Mouse (Mus musculus) CH12.LX (cell line): ENCODE measurements around the gene Olfr1425. TPM values are rescaled to one million over a fixed set of nuclear protein-coding genes. Genes with fewer than 3 reads are reported as not detected.
"Not testable (repeated sequence)": the region's sequence is repeated elsewhere in the genome, so short reads cannot be mapped to it uniquely, and the experiment has no call there.

ENCODE experiments used
- DNase-seq: peaks from one replicate; pipeline ENCODE4 v3.0.0-alpha.2; 2013; ENCODE audit errors: extremely low read depth
- H3K27ac ChIP-seq: 2 replicates; pipeline ENCODE4 v1.5.1; 2012; ENCODE audit warnings: low read depth, mild to moderate bottlenecking, control low read depth, moderate library complexity; ENCODE audit not compliant: insufficient read depth
- H3K27me3 ChIP-seq: replicated peaks from 2 replicates; pipeline ENCODE3; 2012; ENCODE audit warnings: inconsistent platforms
- H3K36me3 ChIP-seq, 2 experiments: replicated peaks in 1 of 2; 2 replicates each; pipeline versions ENCODE3 to v1.6.1; 2012; ENCODE audit warnings: inconsistent platforms in 1 of 2, low read length in 1 of 2, mild to moderate bottlenecking in 1 of 2, mixed read lengths in 1 of 2, moderate library complexity in 1 of 2; ENCODE audit not compliant: control insufficient read depth in 1 of 2, insufficient read depth in 1 of 2
- H3K4me1 ChIP-seq, 2 experiments: 2 replicates each; pipeline ENCODE4 v1.6.1; 2012; ENCODE audit warnings: inconsistent platforms in 1 of 2, moderate library complexity in 1 of 2; ENCODE audit not compliant: insufficient read depth in 2 of 2, control insufficient read depth in 1 of 2
- H3K4me2 ChIP-seq: 2 replicates; pipeline ENCODE4 v1.6.1; 2012; ENCODE audit warnings: low read depth, mild to moderate bottlenecking, control low read depth; ENCODE audit not compliant: poor library complexity, insufficient read depth, severe bottlenecking
- H3K4me3 ChIP-seq, 3 experiments: fragments of 150-350 bp in 1 of 3; sonication (generic) in 1 of 3; replicated peaks in 1 of 3; 2 replicates each; pipeline versions ENCODE3 to v1.5.1; 2011 to 2012; ENCODE audit warnings: low read depth in 2 of 3, low read length in 2 of 3, mild to moderate bottlenecking in 2 of 3, moderate library complexity in 2 of 3, control low read depth in 1 of 3, improper control_type of control experiment in 1 of 3, inconsistent platforms in 1 of 3, mixed read lengths in 1 of 3; ENCODE audit not compliant: poor library complexity in 1 of 3
- H3K79me2 ChIP-seq: replicated peaks from 2 replicates; pipeline ENCODE4 v1.6.1; 2012; ENCODE audit warnings: mild to moderate bottlenecking, moderate library complexity; ENCODE audit not compliant: control insufficient read depth, poor library complexity, insufficient read depth, severe bottlenecking; ENCODE audit errors: extremely low read depth
- H3K9ac ChIP-seq: 2 replicates; pipeline ENCODE4 v1.6.1; 2012; ENCODE audit warnings: low read depth, mild to moderate bottlenecking, control low read depth, moderate library complexity; ENCODE audit not compliant: insufficient read depth
- H3K9me3 ChIP-seq: replicated peaks from 2 replicates; pipeline ENCODE3; 2012; ENCODE audit warnings: low read length, inconsistent platforms, mixed read lengths
- BHLHE40 ChIP-seq: IDR thresholded peaks from 2 replicates; pipeline ENCODE4 v1.6.1; 2011; ENCODE audit warnings: mild to moderate bottlenecking, low read depth, low read length, improper control_type of control experiment
- CHD2 ChIP-seq: IDR thresholded peaks from 2 replicates; pipeline ENCODE4 v1.6.1; 2011; ENCODE audit warnings: low read length, improper control_type of control experiment
- IRF4 ChIP-seq: IDR thresholded peaks from 2 replicates; pipeline ENCODE4 v1.6.1; 2014; ENCODE audit warnings: low read depth, mild to moderate bottlenecking, inconsistent platforms, low read length, improper control_type of control experiment
- KAT2A ChIP-seq: IDR thresholded peaks from 2 replicates; pipeline ENCODE4 v1.6.1; 2012; ENCODE audit warnings: low read length, improper control_type of control experiment, inconsistent platforms; ENCODE audit not compliant: insufficient replicate concordance
- MAFK ChIP-seq: IDR thresholded peaks from 2 replicates; pipeline ENCODE4 v1.6.1; 2011; ENCODE audit warnings: low read length, improper control_type of control experiment; ENCODE audit not compliant: insufficient replicate concordance
- MXI1 ChIP-seq: IDR thresholded peaks from 2 replicates; pipeline ENCODE4 v1.6.1; 2011; ENCODE audit warnings: mild to moderate bottlenecking, low read depth, low read length, improper control_type of control experiment
- RCOR1 ChIP-seq: conservative IDR thresholded peaks from 2 replicates; pipeline ENCODE4 v1.6.1; 2012; ENCODE audit warnings: low read depth, mild to moderate bottlenecking, inconsistent platforms, low read length, improper control_type of control experiment
- SMC3 ChIP-seq: IDR thresholded peaks from 2 replicates; pipeline ENCODE4 v1.6.1; 2011; ENCODE audit warnings: low read depth, low read length, improper control_type of control experiment
- TBP ChIP-seq: conservative IDR thresholded peaks from 2 replicates; pipeline ENCODE4 v1.6.1; 2011; ENCODE audit warnings: low read depth, low read length, improper control_type of control experiment
- USF2 ChIP-seq: conservative IDR thresholded peaks from 2 replicates; pipeline ENCODE4 v1.6.1; 2011; ENCODE audit warnings: low read depth, low read length, improper control_type of control experiment
- ZMIZ1 ChIP-seq: IDR thresholded peaks from 2 replicates; pipeline ENCODE4 v1.6.1; 2012; ENCODE audit warnings: low read depth, mild to moderate bottlenecking, inconsistent platforms, low read length, improper control_type of control experiment
- ZNF384 ChIP-seq: IDR thresholded peaks from 2 replicates; pipeline ENCODE4 v1.6.1; 2012; ENCODE audit warnings: low read depth, low read length, improper control_type of control experiment, inconsistent platforms
- dilution Hi-C: fragments of 300-500 bp; cut with MboI; formaldehyde crosslinking; loops from 2 replicates; pipeline ENCODE4 v1.14.3; 2020; ENCODE audit warnings: low sequenced_read_pairs; ENCODE audit not compliant: extremely low pct_unique_long_range_greater_than_20kb, extremely low pct_ligation_motif_present
- in situ Hi-C: fragments of 300-500 bp; cut with MboI; formaldehyde crosslinking; loops from 3 replicates; pipeline ENCODE4 v1.14.3; 2019; ENCODE audit warnings: low sequenced_read_pairs, low pct_ligation_motif_present, low pct_unique_long_range_greater_than_20kb, mixed read lengths
- polyA plus RNA-seq: library from polyadenylated mRNA; unstranded; fragments of >175 nt; gene quantifications from 2 replicates; pipeline ENCODE4 v1.2.1, GENCODE M21; 2012; ENCODE audit warnings: low read depth; ENCODE audit not compliant: insufficient read length
- total RNA-seq, 2 experiments: library from RNA; depleted of rRNA; stranded (reverse); fragments of 300-350 nt in 1 of 2; fragments of >200 nt in 1 of 2; gene quantifications; 2 replicates each; pipeline ENCODE4 v1.2.3; 2012 to 2014

Gene Olfr1425
- not detected in 2 replicates for total RNA-seq (2012; rRNA removed)
- total RNA-seq (2014; rRNA removed): not detected in 2 replicates
- polyA plus RNA-seq: not detected in 2 replicates

DNA sequence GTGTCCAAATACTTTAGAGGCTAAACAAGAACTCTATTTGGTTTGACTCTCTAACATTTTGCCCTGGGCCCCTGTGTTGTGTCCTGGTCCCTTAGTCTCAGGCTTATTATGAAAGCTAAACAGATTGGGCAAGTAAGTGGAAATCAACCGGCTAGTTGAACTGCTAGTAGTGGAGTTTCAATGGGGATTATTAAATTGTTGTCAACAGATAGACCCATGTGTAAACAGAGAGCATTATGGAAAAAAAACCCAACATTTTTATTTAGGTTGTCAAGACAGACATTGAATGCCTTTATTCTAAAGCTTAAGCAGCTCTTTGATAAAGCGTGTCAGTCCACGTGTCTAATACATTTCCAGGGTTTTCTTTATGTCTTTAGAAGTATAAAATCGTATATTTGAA lies at the start of gene Olfr1425:
Gene Olfr1425 (minus strand): TSS at position 101 of the 400 bp plus-strand sequence.
- H3K4me1 ChIP-seq, H3K36me3 ChIP-seq, H3K27ac ChIP-seq, dilution Hi-C loops, H3K9ac ChIP-seq, H3K27me3 ChIP-seq, H3K4me3 ChIP-seq, H3K79me2 ChIP-seq, H3K9me3 ChIP-seq, H3K4me2 ChIP-seq, in situ Hi-C loops, DNase-seq: not testable (repeated sequence)

DNA sequence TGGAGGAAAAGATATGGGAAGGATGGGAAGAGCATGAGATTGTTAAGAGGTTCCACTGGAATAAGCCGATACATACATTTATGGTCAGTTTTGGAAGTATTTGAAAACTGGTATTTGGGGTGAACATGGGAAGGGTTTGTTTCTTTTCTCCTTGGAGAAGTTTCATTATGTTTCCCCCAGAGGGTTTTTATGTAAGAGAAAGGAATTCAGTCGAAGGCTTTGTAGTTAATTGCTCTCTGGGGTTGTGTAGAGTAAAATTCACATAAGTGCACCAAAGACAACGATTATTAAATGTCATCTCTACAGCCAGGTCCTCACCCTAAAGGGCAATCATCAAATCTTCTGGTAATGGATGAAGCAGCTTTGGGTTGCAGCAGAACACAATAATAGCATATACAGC lies 45.6 kb upstream of the Olfr1425 start, which contains the start of gene Olfr76:
Gene Olfr76 (minus strand): TSS at position 101 of the 400 bp plus-strand sequence.
- no peak for DNase-seq
- Histone ChIP-seq H3K4me2 (no peak within 1 kb of the TSS), H3K27ac (no peak within 1 kb of the TSS), H3K4me1 (no peaks in the 10 kb centered on the region), H3K9me3 (no peaks in the 10 kb centered on the region), H3K4me3 (no peak within 1 kb of the TSS), H3K79me2 (no peaks in the 10 kb centered on the region), H3K9ac (no peak within 1 kb of the TSS), H3K27me3 (no peaks in the 10 kb centered on the region), H3K36me3 (no peaks in the 10 kb centered on the region)
- TF ChIP-seq SMC3 (no peak), RCOR1 (no peak), MXI1 (no peak), IRF4 (no peak), ZMIZ1 (no peak), TBP (no peak), ZNF384 (no peak), BHLHE40 (no peak), CHD2 (no peak), USF2 (no peak)
- in situ Hi-C loops: no loop called here
- dilution Hi-C loops: no loop called here

DNA sequence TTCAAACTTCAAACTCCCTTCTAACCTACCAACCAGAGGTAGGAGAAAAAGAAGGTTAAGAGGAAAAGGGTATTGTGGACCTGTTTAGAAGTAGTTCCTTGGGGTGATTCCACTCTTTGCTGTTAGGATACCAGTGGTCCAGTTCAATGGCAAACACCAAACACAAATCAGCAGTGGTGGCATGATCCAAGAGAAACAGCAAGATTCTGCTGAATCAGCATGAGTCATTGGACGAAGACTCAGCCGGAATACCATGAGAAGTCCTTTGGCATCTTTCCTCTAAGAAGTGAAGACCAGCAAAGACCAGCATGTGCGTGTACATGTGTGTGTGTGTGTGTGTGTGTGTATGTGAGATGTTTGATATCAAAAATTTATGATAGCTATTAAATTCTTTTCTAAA lies 38.9 kb upstream of the Olfr1425 start:
- H3K9ac ChIP-seq: no peak overlapping the region
- H3K4me2 ChIP-seq: no peak overlapping the region
- H3K27ac ChIP-seq: no peak overlapping the region
- in situ Hi-C loops (no loop called here), dilution Hi-C loops (no loop called here)
- DNase-seq: no peak
- TF ChIP-seq KAT2A (no peak), MAFK (peak; percentile 72; the same call in 1 of the 2 replicates)
- no peaks in the 10 kb centered on the region for H3K36me3 ChIP-seq
- no peaks in the 10 kb centered on the region for H3K4me1 ChIP-seq
- H3K27me3 ChIP-seq: no peaks in the 10 kb centered on the region
- no peaks in the 10 kb centered on the region for H3K9me3 ChIP-seq
- no peaks in the 10 kb centered on the region for H3K79me2 ChIP-seq
- H3K4me3 ChIP-seq: no peak overlapping the region
